Mouse (Mus musculus): ENCODE measurements around the gene Xab2.

DNA sequence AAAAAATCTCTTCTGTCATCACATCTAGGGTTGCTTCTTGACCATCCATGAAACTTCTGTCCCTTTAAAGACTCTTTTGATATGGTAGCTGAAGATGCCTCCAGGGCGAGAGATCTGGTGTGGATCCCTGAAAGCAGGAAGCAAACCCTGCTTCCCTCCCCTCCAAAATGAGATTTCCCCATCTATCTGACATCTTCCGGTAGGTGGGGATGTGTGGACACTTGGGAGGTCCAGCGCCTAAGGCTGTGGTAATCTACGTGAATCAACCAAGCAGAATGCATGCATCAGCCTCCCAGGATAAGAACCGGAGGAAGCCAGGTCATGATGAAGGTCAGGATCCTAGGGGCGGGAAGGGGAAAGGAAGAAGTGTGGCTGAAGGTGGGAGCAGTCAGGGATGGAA is 44.4 kb upstream of the Xab2 start, which contains the start of gene Mcemp1:
- TF ChIP-seq CTCF (IDR thresholded peaks at IDR 0.05; ENCODE audit: low read depth) (no peak), EP300 (IDR thresholded peaks at IDR 0.05; ENCODE audit: low read depth) (no peak)

Data from liver, postnatal 0 days (tissue).